Mouse (Mus musculus): ENCODE data around the gene Usp2. TPM values are rescaled to one million over a fixed set of nuclear protein-coding genes. Genes with fewer than 3 reads are reported as not detected.

The Usp2 gene
- total RNA-seq, 2 experiments from 2014 or later: 102 to 150 TPM

- peak; percentile 73 to 76 for DNase-seq
- intact Hi-C loops (cut with DNase I): no loop called here
Measured at GRCm38 (mm10) chr9:44134851-44135730, 68.3 kb downstream of the Usp2 start.

GRCm38 (mm10) chr9:44135731-44136411, 69.0 kb downstream of the Usp2 start:
- no peak for DNase-seq
- intact Hi-C loops (cut with DNase I): no loop called here

DNA sequence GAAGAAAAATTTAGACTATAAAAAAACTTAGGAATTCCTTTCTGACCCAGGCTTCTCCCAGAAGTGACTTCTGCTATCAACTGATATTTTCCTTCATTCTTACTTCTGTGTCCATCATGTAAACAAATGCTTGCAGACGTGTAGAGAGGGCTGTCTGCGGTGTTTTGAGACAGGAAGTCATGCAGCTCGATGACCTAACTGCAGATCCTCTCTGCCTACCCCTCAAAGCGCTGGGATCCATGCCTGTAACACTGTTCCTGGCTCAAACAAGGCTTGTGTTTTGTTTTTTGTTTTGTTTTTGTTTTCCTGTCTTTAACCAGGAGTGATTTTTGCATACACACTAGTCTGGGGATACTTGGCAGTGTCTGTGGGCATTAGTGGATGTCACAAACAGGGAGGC, 71.0 kb downstream of the Usp2 start:
- DNase-seq: no peak

DNA sequence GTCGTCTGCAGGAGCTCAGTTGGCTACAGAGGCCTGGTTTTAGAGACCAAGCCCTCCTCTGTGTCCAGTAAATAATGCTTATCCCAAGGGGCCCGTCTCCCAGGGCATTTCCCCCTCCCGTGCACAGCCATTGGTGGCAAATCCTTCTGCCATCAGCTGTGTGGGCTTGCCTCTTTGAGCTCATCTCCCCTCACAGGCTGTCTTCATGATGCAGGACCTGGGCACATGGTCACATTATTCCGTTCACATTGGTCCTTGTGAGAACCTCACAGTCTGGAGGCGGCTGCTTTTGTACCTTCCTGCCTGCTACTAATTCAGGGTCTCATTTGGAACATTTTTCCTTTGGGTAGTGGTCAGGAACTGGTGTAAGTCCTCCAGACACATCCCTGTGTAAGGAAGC, 75.1 kb downstream of the Usp2 start:
- intact Hi-C loops (cut with DNase I): no loop called here
- DNase-seq: no peak

More for the DNA sequence above, 71.0 kb downstream of the Usp2 start:
- intact Hi-C loops (cut with DNase I): no loop called here

DNA sequence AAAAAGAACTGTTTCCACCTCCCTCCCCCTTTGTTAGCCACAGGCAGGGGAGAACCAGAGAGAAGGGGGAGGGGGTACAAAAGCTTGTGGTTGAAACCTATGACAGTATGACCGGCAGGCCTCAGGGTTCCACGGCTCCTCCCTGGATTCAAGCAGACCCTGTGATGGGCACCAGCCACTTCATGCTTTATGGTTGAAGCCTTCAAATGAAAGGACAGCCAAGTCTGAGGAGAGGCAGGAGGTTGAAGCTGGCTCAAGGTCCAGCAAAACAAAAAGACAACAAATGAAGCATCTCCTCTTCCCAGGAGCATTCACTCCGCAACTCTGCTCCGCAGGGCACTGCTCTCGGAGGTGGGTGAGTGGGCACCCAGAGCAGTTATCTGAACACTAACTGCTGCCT, 76.6 kb downstream of the Usp2 start:
- intact Hi-C loops (cut with DNase I): no loop called here
- DNase-seq: no peak

DNA sequence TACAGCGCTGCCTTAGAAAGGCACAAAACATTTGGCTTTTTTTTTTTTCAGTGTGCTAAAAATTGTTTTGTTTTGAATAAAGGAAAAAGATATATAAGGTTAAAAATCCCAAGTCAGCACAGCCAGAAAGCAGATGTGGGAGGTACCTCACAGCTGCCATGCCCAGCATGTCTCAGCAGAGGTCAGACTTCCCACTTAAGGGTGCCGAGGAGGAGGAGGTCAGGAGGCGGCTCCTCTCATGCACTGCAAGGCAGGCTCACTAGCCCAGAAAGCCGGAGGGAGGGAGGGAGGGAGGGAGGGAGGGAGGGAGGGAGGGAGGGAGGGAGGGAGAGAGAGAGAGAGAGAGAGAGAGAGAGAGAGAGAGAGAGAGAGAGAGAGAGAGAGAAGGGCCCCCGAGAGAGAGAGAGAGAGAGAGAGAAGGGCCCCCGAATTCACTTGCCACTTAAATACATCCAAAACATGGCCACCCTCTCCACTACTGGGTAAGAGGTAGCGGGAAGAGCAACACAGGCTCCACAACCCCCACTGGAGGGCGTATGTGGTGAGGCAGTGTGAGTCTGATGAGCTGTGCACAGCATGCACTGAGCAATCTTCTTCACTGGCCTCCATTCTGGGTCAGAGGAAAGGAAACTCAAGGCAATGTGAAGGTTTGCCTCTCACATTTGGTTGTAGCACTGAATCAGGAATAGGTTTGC, 77.3 kb downstream of the Usp2 start:
- intact Hi-C loops (cut with DNase I): no loop called here
- peak; percentile 45 to 46 for DNase-seq

DNA sequence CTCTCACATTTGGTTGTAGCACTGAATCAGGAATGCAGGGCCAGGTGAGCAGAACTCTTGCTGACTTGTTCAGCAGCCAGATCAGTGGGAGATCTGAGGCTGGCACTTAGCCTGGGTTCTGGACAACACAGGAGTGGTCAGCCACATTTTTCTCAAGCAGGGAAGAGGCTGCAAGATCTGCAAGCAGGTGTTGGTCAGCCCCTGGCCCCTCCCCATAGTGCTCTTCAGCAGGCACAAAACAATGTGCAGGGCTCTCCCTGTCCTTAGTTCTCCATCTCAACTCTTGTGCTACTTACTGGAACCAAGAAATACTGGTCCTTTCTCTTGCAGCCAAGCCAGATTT, 77.9 kb downstream of the Usp2 start:
- intact Hi-C loops (cut with DNase I): no loop called here
- DNase-seq: peak in 1 of 2 experiments; percentile 7

Other genes with a start within 250 kb of the Usp2 start
- gene Thy1, start 23.6 kb upstream of the Usp2 start, total RNA-seq (2021): 10 to 100 TPM; 31.3 to 32.3 TPM
- not detected for gene Mfrp, start 34.7 kb downstream of the Usp2 start, total RNA-seq (2021)
- gene C1qtnf5, start 40.2 kb downstream of the Usp2 start, total RNA-seq (2021): 10 to 100 TPM; 15.5 to 21.3 TPM
- under 1 TPM; 0.10 to 0.12 TPM for gene Gm49380, start 46.5 kb downstream of the Usp2 start, total RNA-seq (2021)
- gene Rnf26, start 46.5 kb downstream of the Usp2 start, total RNA-seq (2021): 10 to 100 TPM; 18.1 TPM
- gene Mcam, start 67.4 kb downstream of the Usp2 start, total RNA-seq (2021): 100 to 1,000 TPM; 147 to 156 TPM
- gene Cbl, start 167.0 kb downstream of the Usp2 start, total RNA-seq (2021): 10 to 100 TPM; 30.9 to 31.3 TPM
- not detected for gene Ccdc153, start 173.7 kb downstream of the Usp2 start, total RNA-seq (2021)
- 1 to 10 TPM; 2.3 to 3.3 TPM for gene Pdzd3, start 184.4 kb downstream of the Usp2 start, total RNA-seq (2021)
- gene Nlrx1, start 201.6 kb downstream of the Usp2 start, total RNA-seq (2021): 10 to 100 TPM; 14.9 to 18.3 TPM
- 1 to 10 TPM; 1.0 to 1.5 TPM for gene Abcg4, start 221.6 kb downstream of the Usp2 start, total RNA-seq (2021)
- 10 to 100 TPM; 10.0 to 11.1 TPM for gene Hinfp, start 238.7 kb downstream of the Usp2 start, total RNA-seq (2021)

Measured in heart, postnatal 10 days (tissue).